Mouse (Mus musculus) liver, postnatal 0 days (tissue): ENCODE data around the gene Ecsit.

Experiments used
- CTCF ChIP-seq: sonication (generic); IDR thresholded peaks from 2 replicates; pipeline ENCODE4 v1.5.1; 2016; ENCODE audit warnings: antibody characterized with exemption, low read depth
- EP300 ChIP-seq: IDR thresholded peaks from 2 replicates; pipeline ENCODE4 v1.6.1; 2016; ENCODE audit warnings: antibody characterized with exemption, low read depth, mild to moderate bottlenecking

DNA sequence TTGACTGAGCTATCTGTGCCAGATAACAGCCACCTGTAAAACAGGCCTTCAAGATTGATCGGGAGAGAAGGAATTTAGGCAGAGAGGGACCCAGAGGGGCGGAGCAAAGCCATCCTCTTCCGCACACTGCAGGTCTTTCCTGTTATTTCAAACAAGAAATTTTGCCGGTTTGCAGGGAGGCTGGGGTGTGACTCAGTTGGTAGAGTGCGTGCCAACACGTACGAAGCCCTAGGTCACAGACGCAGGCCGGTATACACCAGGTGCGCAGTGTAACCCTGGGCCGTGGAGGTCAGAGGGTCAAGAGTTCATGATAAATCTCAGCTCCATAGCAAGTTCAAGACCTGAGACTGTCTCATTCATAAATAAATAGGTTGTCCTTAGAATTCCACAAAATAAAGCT, 47.0 kb upstream of the Ecsit start:
- no peak for TF ChIP-seq CTCF
- TF ChIP-seq EP300: no peak
